20 mouse cellular contexts compared by ENCODE assay signal in the genomic region with DNA sequence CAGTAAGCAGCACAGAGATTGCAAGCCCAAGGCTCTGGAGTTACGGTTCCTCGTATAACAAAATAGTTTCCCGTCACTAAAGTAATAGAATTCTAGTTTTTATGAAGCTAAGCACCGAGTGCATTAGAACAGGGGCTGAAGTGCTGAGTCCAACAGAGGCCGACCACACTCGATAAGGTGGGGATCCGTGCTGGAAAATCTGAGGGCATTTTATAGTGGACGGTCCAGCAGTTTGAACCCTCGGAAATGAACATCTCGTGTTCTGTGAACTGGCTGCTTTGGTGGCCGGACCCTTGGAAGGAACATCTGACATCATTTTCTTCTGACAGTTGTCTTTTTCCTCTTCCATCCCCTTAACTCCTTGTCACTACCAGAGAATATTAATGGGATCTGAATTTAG.
DNase-seq lines count a peak whose midpoint lies in the region; ATAC-seq lines count a peak whose summit lies in the region.
"Had no signal": no experiment of that assay in that cellular context is flagged by ENCODE, and none has a peak within 500 bp of the region (broad histone marks: within the 10 kb centered on the region; RNA-seq: fewer than 3 reads in every experiment).

No protein-coding gene starts in this region.

- no peaks in the 10 kb centered on the region for H3K27me3 ChIP-seq in forebrain, embryonic 11.5 days (ENCODE audit: control insufficient read depth, insufficient read depth, low read length)
- H3K27me3 ChIP-seq in forebrain, embryonic 10.5 days (ENCODE audit: poor library complexity, severe bottlenecking): peaks cover 15% of the 10 kb centered on the region
- H3K27me3 ChIP-seq in hindbrain, embryonic 13.5 days: no peaks in the 10 kb centered on the region
- H3K27me3 ChIP-seq in limb, embryonic 13.5 days: peaks cover 10% of the 10 kb centered on the region
- no peaks in the 10 kb centered on the region for H3K27me3 ChIP-seq in neural tube, embryonic 14.5 days (ENCODE audit: control insufficient read depth, insufficient read depth, low read length)
- H3K27me3 ChIP-seq: intestine, embryonic 15.5 days; kidney, embryonic 15.5 days had no signal

- H3K4me1 ChIP-seq in forebrain, embryonic 11.5 days (replicated peaks; ENCODE audit: control insufficient read depth, insufficient read depth, low read length): peaks cover 6% of the 10 kb centered on the region; the same call in 1 of the 2 replicates
- H3K4me1 ChIP-seq in forebrain, embryonic 10.5 days: peaks cover 18% of the 10 kb centered on the region
- H3K4me1 ChIP-seq in hindbrain, embryonic 13.5 days (replicated peaks): peaks cover 36% of the 10 kb centered on the region
- H3K4me1 ChIP-seq in limb, embryonic 13.5 days: peaks cover 21% of the 10 kb centered on the region
- H3K4me1 ChIP-seq in neural tube, embryonic 14.5 days (ENCODE audit: control insufficient read depth, insufficient read depth, low read length): peaks cover 16% of the 10 kb centered on the region
- H3K4me1 ChIP-seq: intestine, embryonic 15.5 days; kidney, embryonic 15.5 days had no signal

- no peak for DNase-seq in forebrain, embryonic 11.5 days (ENCODE audit: low spot score)
- no peak for DNase-seq in forebrain, embryonic 10.5 days (ENCODE audit: extremely low spot score, low spot score)
- DNase-seq in kidney, postnatal 4 days: no peak
- no peak for DNase-seq in spleen, postnatal 10 days (ENCODE audit: low spot score in 2 of 2)
- no peak for DNase-seq in thymus, postnatal 36 days
- DNase-seq: adrenal gland, adult 8-10 months; cerebellum, postnatal 10 days; gastrocnemius, postnatal 14 days; heart, postnatal 10 days; lung, adult 2 months; lung, postnatal 36 days; right cerebral cortex, postnatal 25 days; thymus, postnatal 4 days had no signal

- no peak overlapping the region for H3K4me2 ChIP-seq in forebrain, embryonic 11.5 days (ENCODE audit: low read depth, low read length, severe bottlenecking)
- no peak overlapping the region; the same call in 1 of the 2 replicates for H3K4me2 ChIP-seq in hindbrain, embryonic 13.5 days
- peak overlapping the region; percentile 51 for H3K4me2 ChIP-seq in limb, embryonic 13.5 days (replicated peaks)
- H3K4me2 ChIP-seq in neural tube, embryonic 14.5 days (ENCODE audit: low read depth, low read length): no peak overlapping the region
- H3K4me2 ChIP-seq: intestine, embryonic 15.5 days; kidney, embryonic 15.5 days; liver, embryonic 11.5 days had no signal

- no peak overlapping the region for H3K9ac ChIP-seq in forebrain, embryonic 11.5 days (ENCODE audit: low read length)
- no peak overlapping the region for H3K9ac ChIP-seq in hindbrain, embryonic 13.5 days
- no peak overlapping the region; the same call in 1 of the 2 replicates for H3K9ac ChIP-seq in limb, embryonic 13.5 days
- H3K9ac ChIP-seq in neural tube, embryonic 14.5 days (replicated peaks; ENCODE audit: low read depth, low read length): no peak overlapping the region
- H3K9ac ChIP-seq: intestine, embryonic 15.5 days; kidney, embryonic 15.5 days had no signal

- ATAC-seq in forebrain, embryonic 11.5 days (replicated peaks; ENCODE audit: low FRiP score): peak; percentile 43; the same call in 1 of the 2 replicates
- peak; percentile 47; the same call in 1 of the 2 replicates for ATAC-seq in hindbrain, embryonic 13.5 days (ENCODE audit: low FRiP score)
- ATAC-seq in limb, embryonic 13.5 days (ENCODE audit: low FRiP score, low read depth): peak; percentile 28; the same call in 1 of the 2 replicates
- ATAC-seq in neural tube, embryonic 14.5 days (ENCODE audit: low read depth): peak; percentile 62
- ATAC-seq: intestine, embryonic 15.5 days had no signal

- WGBS in forebrain, embryonic 11.5 days: 82% methylated on average over 11 of the region's 11 CpGs
- WGBS in forebrain, embryonic 10.5 days: 90% methylated on average over 11 of the region's 11 CpGs
- 67% methylated on average over 11 of the region's 11 CpGs for WGBS in hindbrain, embryonic 13.5 days
- WGBS in limb, embryonic 13.5 days: 20% methylated on average over 11 of the region's 11 CpGs
- 71% methylated on average over 11 of the region's 11 CpGs for WGBS in neural tube, embryonic 14.5 days

- H3K36me3 ChIP-seq in forebrain, embryonic 11.5 days (ENCODE audit: control insufficient read depth, insufficient read depth, low read length): no peaks in the 10 kb centered on the region
- no peaks in the 10 kb centered on the region for H3K36me3 ChIP-seq in forebrain, embryonic 10.5 days (replicated peaks)
- H3K36me3 ChIP-seq in hindbrain, embryonic 13.5 days: no peaks in the 10 kb centered on the region
- no peaks in the 10 kb centered on the region for H3K36me3 ChIP-seq in limb, embryonic 13.5 days
- H3K36me3 ChIP-seq in neural tube, embryonic 14.5 days (ENCODE audit: control insufficient read depth, insufficient read depth, low read length): no peaks in the 10 kb centered on the region
- H3K36me3 ChIP-seq: intestine, embryonic 15.5 days; kidney, embryonic 15.5 days had no signal

- no peaks in the 10 kb centered on the region for H3K9me3 ChIP-seq in forebrain, embryonic 11.5 days (ENCODE audit: control insufficient read depth, low read length)
- H3K9me3 ChIP-seq in forebrain, embryonic 10.5 days: no peaks in the 10 kb centered on the region; the same call in 1 of the 2 replicates
- H3K9me3 ChIP-seq in hindbrain, embryonic 13.5 days: no peaks in the 10 kb centered on the region; the same call in 1 of the 2 replicates
- H3K9me3 ChIP-seq in limb, embryonic 13.5 days: peaks cover 4% of the 10 kb centered on the region; the same call in 1 of the 2 replicates
- no peaks in the 10 kb centered on the region for H3K9me3 ChIP-seq in neural tube, embryonic 14.5 days (ENCODE audit: control insufficient read depth, low read length)
- H3K9me3 ChIP-seq: intestine, embryonic 15.5 days; kidney, embryonic 15.5 days had no signal

- no peak overlapping the region for H3K4me3 ChIP-seq in forebrain, embryonic 11.5 days (ENCODE audit: low read depth, low read length)
- H3K4me3 ChIP-seq in forebrain, embryonic 10.5 days: no peak overlapping the region
- H3K4me3 ChIP-seq in hindbrain, embryonic 13.5 days: no peak overlapping the region
- peak overlapping the region; percentile 12 for H3K4me3 ChIP-seq in limb, embryonic 13.5 days
- no peak overlapping the region for H3K4me3 ChIP-seq in neural tube, embryonic 14.5 days (ENCODE audit: low read depth, low read length)
- H3K4me3 ChIP-seq: intestine, embryonic 15.5 days; kidney, embryonic 15.5 days; layer of hippocampus, adult 2 months had no signal

- peak overlapping the region; percentile 41; the same call in 1 of the 2 replicates for H3K27ac ChIP-seq in forebrain, embryonic 11.5 days (ENCODE audit: low read depth, low read length)
- no peak overlapping the region for H3K27ac ChIP-seq in forebrain, embryonic 10.5 days
- peak overlapping the region; percentile 61 for H3K27ac ChIP-seq in hindbrain, embryonic 13.5 days
- H3K27ac ChIP-seq in limb, embryonic 13.5 days: no peak overlapping the region
- H3K27ac ChIP-seq in neural tube, embryonic 14.5 days (ENCODE audit: low read depth, low read length): peak overlapping the region; percentile 61; the same call in 1 of the 2 replicates
- H3K27ac ChIP-seq: intestine, embryonic 15.5 days; kidney, embryonic 15.5 days; layer of hippocampus, adult 2 months had no signal

Comparison
In these comparisons a context has a peak if more than half of its experiments do, and no peak if none do; other contexts are left out.
1. H3K27ac ChIP-seq: peak in forebrain, embryonic 11.5 days (single experiment), hindbrain, embryonic 13.5 days (single experiment) and neural tube, embryonic 14.5 days (single experiment); none in forebrain, embryonic 10.5 days (single experiment) and limb, embryonic 13.5 days (single experiment).
2. Peak in every context shown above with its lines, with median percentiles within 50 percentile points of each other: ATAC-seq.